Mouse (Mus musculus) liver, embryonic 14.5 days (tissue): ENCODE results near the gene Spta1. TPM values are rescaled to one million over a fixed set of nuclear protein-coding genes. Genes with fewer than 3 reads are reported as not detected.

Experiments
- ATAC-seq: fragments of 200-750 bp; cut with Nextera tagmentation; 2 replicates; pipeline ENCODE4 v1.8.0; 2017; ENCODE audit warnings: moderate number of reproducible peaks, mild to moderate bottlenecking, moderate library complexity; ENCODE audit not compliant: insufficient read depth
- DNase-seq, 3 experiments: peaks; one replicate each; pipeline ENCODE4 v3.0.0-alpha.2; 2012 to 2013; ENCODE audit warnings: low read depth in 3 of 3, low spot score in 3 of 3
- H3K27ac ChIP-seq: fragments of 300-500 bp; sonication (generic); 2 replicates; pipeline ENCODE4 v1.5.1; 2014; ENCODE audit warnings: moderate library complexity, mild to moderate bottlenecking, control low read depth, inconsistent platforms
- H3K27me3 ChIP-seq: fragments of 300-500 bp; sonication (generic); 2 replicates; pipeline ENCODE4 v1.6.1; 2014; ENCODE audit warnings: mild to moderate bottlenecking, low read length, moderate library complexity; ENCODE audit not compliant: control insufficient read depth, insufficient read depth
- H3K36me3 ChIP-seq: fragments of 300-500 bp; sonication (generic); replicated peaks from 2 replicates; pipeline ENCODE4 v1.6.1; 2014; ENCODE audit warnings: low read depth; ENCODE audit not compliant: control insufficient read depth, insufficient read depth
- H3K4me1 ChIP-seq, 2 experiments: fragments of 200-500 bp in 1 of 2; fragments of 300-500 bp in 1 of 2; sonication (generic) in 1 of 2; replicated peaks; 2 replicates each; pipeline ENCODE4 v1.6.1; 2012 to 2014; ENCODE audit warnings: antibody characterized with exemption in 1 of 2, inconsistent platforms in 1 of 2, low read length in 1 of 2; ENCODE audit not compliant: control insufficient read depth in 2 of 2, insufficient read depth in 2 of 2
- H3K4me2 ChIP-seq: fragments of 300-500 bp; sonication (generic); 2 replicates; pipeline ENCODE4 v1.6.1; 2014; ENCODE audit warnings: low read depth, mild to moderate bottlenecking, control low read depth, moderate library complexity
- H3K4me3 ChIP-seq, 2 experiments: fragments of 200-500 bp in 1 of 2; fragments of 300-500 bp in 1 of 2; sonication (generic) in 1 of 2; 2 replicates each; pipeline ENCODE4 v1.5.1; 2012 to 2014; ENCODE audit warnings: low read depth in 2 of 2, low read length in 2 of 2, mild to moderate bottlenecking in 2 of 2, control low read depth in 1 of 2, inconsistent platforms in 1 of 2, moderate library complexity in 1 of 2; ENCODE audit not compliant: insufficient read depth in 1 of 2
- H3K9ac ChIP-seq: fragments of 300-500 bp; sonication (generic); replicated peaks from 2 replicates; pipeline ENCODE4 v1.6.1; 2014; ENCODE audit warnings: mild to moderate bottlenecking, control low read depth, moderate library complexity
- H3K9me3 ChIP-seq: fragments of 300-500 bp; sonication (generic); 2 replicates; pipeline ENCODE4 v1.6.1; 2016; ENCODE audit warnings: low read length, mixed read lengths; ENCODE audit not compliant: control insufficient read depth
- CTCF ChIP-seq: IDR thresholded peaks from 2 replicates; pipeline ENCODE4 v1.5.1; 2016; ENCODE audit warnings: antibody characterized with exemption, low read depth, control low read depth
- EP300 ChIP-seq: IDR thresholded peaks from 2 replicates; pipeline ENCODE4 v1.6.1; 2016; ENCODE audit warnings: antibody characterized with exemption, low read depth
- WGBS: fragments of 180-500 bp; shearing (Covaris S2); extraction: QIAGEN DNeasy Blood & Tissue Kit; methylation state at CpG from one replicate; pipeline ENCODE4 v1.1.7; 2014; ENCODE audit not compliant: insufficient replicate concordance; 5-methylcytosine and 5-hydroxymethylcytosine counted together
- polyA plus RNA-seq, 2 experiments: library from polyadenylated mRNA; depleted of rRNA in 1 of 2; stranded (reverse) in 1 of 2; unstranded in 1 of 2; fragments of >200 nt; fragmentation: Nextera tagmentation in 1 of 2; extraction: Ambion mirVana in 1 of 2; gene quantifications; 2 replicates each; pipeline versions ENCODE4 v1.2.1 to v1.2.3; 2012 to 2014

Gene Spta1
- polyA plus RNA-seq, 2 experiments: 38.7 to 45.0 TPM

- H3K36me3 ChIP-seq: peaks cover under 1% of the 10 kb centered on the region
- peak; percentile 56 for TF ChIP-seq CTCF
- no peak for TF ChIP-seq EP300
- no peak overlapping the region for H3K9ac ChIP-seq
- no peaks in the 10 kb centered on the region for H3K9me3 ChIP-seq
- peaks cover 15 to 18% of the 10 kb centered on the region in 2 experiments for H3K4me1 ChIP-seq
- ATAC-seq: no peak
- no peak overlapping the region; the same call in 1 of the 2 replicates for H3K27ac ChIP-seq
- no peak overlapping the region for H3K4me2 ChIP-seq
- H3K4me3 ChIP-seq: no peak overlapping the region
- peak in 1 of 3 experiments; percentile 61 for DNase-seq
- no peaks in the 10 kb centered on the region for H3K27me3 ChIP-seq
Measured at GRCm38 (mm10) chr1:174169024-174169423, 3.6 kb upstream of the Spta1 start.

GRCm38 (mm10) chr1:174170706-174171501 lies 1.7 kb upstream of the Spta1 start:
- no peaks in the 10 kb centered on the region for H3K27me3 ChIP-seq
- peak overlapping the region; percentile 73 for H3K9ac ChIP-seq
- peak overlapping the region in 1 of 2 experiments; percentile 33; a peak in 2 of 4 replicates for H3K4me3 ChIP-seq
- TF ChIP-seq EP300 (no peak), CTCF (no peak)
- peak overlapping the region; percentile 98 for H3K27ac ChIP-seq
- peak; percentile 36; the same call in 1 of the 2 replicates for ATAC-seq
- no peaks in the 10 kb centered on the region for H3K9me3 ChIP-seq
- 47% methylated on average over 5 of the region's 5 CpGs for WGBS
- H3K4me2 ChIP-seq: peak overlapping the region; percentile 95
- H3K4me1 ChIP-seq: peaks cover 21 to 24% of the 10 kb centered on the region in 2 experiments
- DNase-seq: no peak
- peaks cover 16% of the 10 kb centered on the region for H3K36me3 ChIP-seq

DNA sequence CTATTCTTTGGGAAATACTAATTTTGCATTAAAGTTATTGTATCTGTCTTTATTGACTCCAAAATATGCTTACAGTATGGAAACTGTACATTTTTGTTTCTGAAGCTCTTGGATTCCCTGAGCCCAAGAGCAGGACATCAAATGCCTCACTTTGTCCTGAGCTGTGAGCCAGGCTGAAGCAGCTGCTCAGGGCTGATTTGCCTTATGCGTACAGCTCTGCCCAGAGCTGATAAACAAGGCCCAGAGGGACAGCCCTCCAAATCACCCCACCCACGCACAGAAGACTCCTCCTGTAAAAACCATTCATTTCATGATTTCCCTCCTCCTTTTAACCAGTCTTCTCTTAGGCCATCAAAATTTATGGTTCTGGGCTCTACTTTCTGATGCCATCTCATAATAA lies 1.0 kb upstream of the Spta1 start:
- 7% methylated on average over 2 of the region's 2 CpGs for WGBS
- Histone ChIP-seq H3K4me2 (peak overlapping the region; percentile 95), H3K9ac (peak overlapping the region; percentile 81)

GRCm38 (mm10) chr1:174204699-174205098 lies 32.1 kb downstream of the Spta1 start:
- H3K9ac ChIP-seq: no peak overlapping the region
- no peaks in the 10 kb centered on the region for H3K9me3 ChIP-seq
- H3K36me3 ChIP-seq: peaks cover 75% of the 10 kb centered on the region
- H3K27me3 ChIP-seq: no peaks in the 10 kb centered on the region
- ATAC-seq: no peak
- no peak for DNase-seq
- no peaks in the 10 kb centered on the region for H3K4me1 ChIP-seq
- TF ChIP-seq CTCF (no peak), EP300 (no peak)
- H3K4me2 ChIP-seq: no peak overlapping the region
- 55% methylated on average over 7 of the region's 7 CpGs for WGBS
- H3K27ac ChIP-seq: no peak overlapping the region
- no peak overlapping the region for H3K4me3 ChIP-seq

More for the DNA sequence above, 1.0 kb upstream of the Spta1 start:
- ATAC-seq (peak; percentile 99), DNase-seq (peak; percentile 92 to 93 (median 93))
- Histone ChIP-seq H3K27me3 (no peaks in the 10 kb centered on the region), H3K9me3 (no peaks in the 10 kb centered on the region), H3K4me1 (peaks cover 21 to 24% of the 10 kb centered on the region in 2 experiments), H3K4me3 (peak overlapping the region; percentile 38 to 48; a peak in 3 of 4 replicates), H3K36me3 (peaks cover 19% of the 10 kb centered on the region), H3K27ac (peak overlapping the region; percentile 98)
- TF ChIP-seq EP300 (peak; percentile 97), CTCF (no peak)

- no peak overlapping the region for H3K4me2 ChIP-seq
- no peaks in the 10 kb centered on the region for H3K9me3 ChIP-seq
- no peak overlapping the region for H3K9ac ChIP-seq
- no peaks in the 10 kb centered on the region for H3K27me3 ChIP-seq
- WGBS: 71% methylated on average over 5 of the region's 5 CpGs
- H3K4me1 ChIP-seq: no peaks in the 10 kb centered on the region
- no peak for ATAC-seq
- peaks cover 91% of the 10 kb centered on the region for H3K36me3 ChIP-seq
- no peak for TF ChIP-seq EP300
- no peak for TF ChIP-seq CTCF
- H3K4me3 ChIP-seq: no peak overlapping the region
- DNase-seq: no peak
- H3K27ac ChIP-seq: no peak overlapping the region
Measured at GRCm38 (mm10) chr1:174212286-174212685, 39.7 kb downstream of the Spta1 start.
